Mouse (Mus musculus): ENCODE data around the gene Vmn2r83. TPM values are rescaled to one million over a fixed set of nuclear protein-coding genes. Genes with fewer than 3 reads are reported as not detected.
"Not testable (repeated sequence)": the region's sequence is repeated elsewhere in the genome, so short reads cannot be mapped to it uniquely, and the experiment has no call there.

Gene Vmn2r83
- not detected in 2 replicates for polyA plus RNA-seq (2012; ENCODE audit: insufficient read depth, insufficient read length, low replicate concordance, missing spikeins)

GRCm38 (mm10) chr10:79468431-79468830 is at the start of gene Vmn2r83:
TSS of gene Vmn2r83 (plus strand) at chr10:79468731.
- Histone ChIP-seq H3K27ac (ENCODE audit: insufficient read depth, low read depth, low read length) (no peak within 1 kb of the TSS), H3K4me3 (ENCODE audit: insufficient read depth, low read depth, low read length) (no peak within 1 kb of the TSS), H3K4me1 (ENCODE audit: control insufficient read depth, insufficient read depth, low read length) (no peaks in the 10 kb centered on the region)
- TF ChIP-seq CTCF (IDR thresholded peaks at IDR 0.05; ENCODE audit: insufficient read depth, low read depth, low read length) (no peak), POLR2A (IDR thresholded peaks at IDR 0.05; ENCODE audit: insufficient read depth, low read depth, low read length) (no peak)

- not testable (repeated sequence) for H3K27ac ChIP-seq (ENCODE audit: insufficient read depth, low read depth, low read length)
- WGBS: 87% methylated on average over 23 of the region's 23 CpGs
These were observed 33.2 kb upstream of the Vmn2r83 start for GRCm38 (mm10) chr10:79435141-79435820.

GRCm38 (mm10) chr10:79495886-79496285 is 27.4 kb downstream of the Vmn2r83 start:
- WGBS: 67% methylated on average over 3 of the region's 3 CpGs
- no peaks in the 10 kb centered on the region for H3K4me1 ChIP-seq (ENCODE audit: control insufficient read depth, insufficient read depth, low read length)
- TF ChIP-seq CTCF (IDR thresholded peaks at IDR 0.05; ENCODE audit: insufficient read depth, low read depth, low read length): no peak
- H3K27ac ChIP-seq (ENCODE audit: insufficient read depth, low read depth, low read length): no peak overlapping the region
- H3K4me3 ChIP-seq (ENCODE audit: insufficient read depth, low read depth, low read length): no peak overlapping the region

More at GRCm38 (mm10) chr10:79435141-79435820, 33.2 kb upstream of the Vmn2r83 start:
- H3K4me1 ChIP-seq (ENCODE audit: control insufficient read depth, insufficient read depth, low read length); H3K4me3 ChIP-seq (ENCODE audit: insufficient read depth, low read depth, low read length): not testable (repeated sequence)

GRCm38 (mm10) chr10:79496701-79497288 is 28.3 kb downstream of the Vmn2r83 start:
- TF ChIP-seq CTCF (IDR thresholded peaks at IDR 0.05; ENCODE audit: insufficient read depth, low read depth, low read length) (no peak), POLR2A (IDR thresholded peaks at IDR 0.05; ENCODE audit: insufficient read depth, low read depth, low read length) (no peak)
- WGBS: 47% methylated on average over 2 of the region's 2 CpGs
- Histone ChIP-seq H3K27ac (ENCODE audit: insufficient read depth, low read depth, low read length) (no peak overlapping the region), H3K4me1 (ENCODE audit: control insufficient read depth, insufficient read depth, low read length) (no peaks in the 10 kb centered on the region), H3K4me3 (ENCODE audit: insufficient read depth, low read depth, low read length) (no peak overlapping the region)

- no peak overlapping the region for H3K27ac ChIP-seq (ENCODE audit: insufficient read depth, low read depth, low read length)
- WGBS: 72% methylated on average over 6 of the region's 6 CpGs
- no peak overlapping the region for H3K4me3 ChIP-seq (ENCODE audit: insufficient read depth, low read depth, low read length)
- H3K4me1 ChIP-seq (ENCODE audit: control insufficient read depth, insufficient read depth, low read length): no peaks in the 10 kb centered on the region
- TF ChIP-seq POLR2A (IDR thresholded peaks at IDR 0.05; ENCODE audit: insufficient read depth, low read depth, low read length): no peak
- TF ChIP-seq CTCF (IDR thresholded peaks at IDR 0.05; ENCODE audit: insufficient read depth, low read depth, low read length): no peak
These were observed 34.5 kb downstream of the Vmn2r83 start for GRCm38 (mm10) chr10:79502830-79503644.

DNA sequence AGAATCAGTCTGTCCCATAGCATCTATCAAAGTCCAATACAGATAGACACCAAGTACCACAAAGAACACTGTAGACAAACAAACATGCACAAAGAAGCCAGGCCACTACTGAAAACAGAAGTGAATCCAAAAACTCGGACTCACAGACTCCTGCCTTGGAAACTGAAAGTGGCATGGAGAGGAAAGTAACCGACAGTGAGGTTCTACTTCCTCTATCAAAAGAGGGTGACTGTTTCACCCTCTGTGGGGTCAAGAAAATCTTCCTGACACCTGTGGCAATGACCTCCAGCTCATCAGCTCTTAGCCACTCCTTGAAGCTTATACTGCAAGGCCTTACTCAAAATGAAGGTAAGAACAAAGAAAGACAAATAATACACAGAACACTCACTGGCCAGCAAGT is 38.2 kb downstream of the Vmn2r83 start:
- TF ChIP-seq POLR2A (IDR thresholded peaks at IDR 0.05; ENCODE audit: insufficient read depth, low read depth, low read length) (no peak), CTCF (IDR thresholded peaks at IDR 0.05; ENCODE audit: insufficient read depth, low read depth, low read length) (no peak)
- WGBS: 78% methylated on average over 2 of the region's 2 CpGs
- Histone ChIP-seq H3K4me1 (ENCODE audit: control insufficient read depth, insufficient read depth, low read length) (no peaks in the 10 kb centered on the region), H3K27ac (ENCODE audit: insufficient read depth, low read depth, low read length) (no peak overlapping the region), H3K4me3 (ENCODE audit: insufficient read depth, low read depth, low read length) (no peak overlapping the region)

- TF ChIP-seq CTCF (IDR thresholded peaks at IDR 0.05; ENCODE audit: insufficient read depth, low read depth, low read length): no peak
- TF ChIP-seq POLR2A (IDR thresholded peaks at IDR 0.05; ENCODE audit: insufficient read depth, low read depth, low read length): no peak
- no peak overlapping the region for H3K4me3 ChIP-seq (ENCODE audit: insufficient read depth, low read depth, low read length)
- WGBS: 96% methylated on average over 1 of the region's 1 CpGs
- no peak overlapping the region for H3K27ac ChIP-seq (ENCODE audit: insufficient read depth, low read depth, low read length)
- no peaks in the 10 kb centered on the region for H3K4me1 ChIP-seq (ENCODE audit: control insufficient read depth, insufficient read depth, low read length)
These were observed 55.9 kb downstream of the Vmn2r83 start for GRCm38 (mm10) chr10:79524433-79524832.

- no peak for TF ChIP-seq POLR2A (IDR thresholded peaks at IDR 0.05; ENCODE audit: insufficient read depth, low read depth, low read length)
- no peak for TF ChIP-seq CTCF (IDR thresholded peaks at IDR 0.05; ENCODE audit: insufficient read depth, low read depth, low read length)
- H3K27ac ChIP-seq (ENCODE audit: insufficient read depth, low read depth, low read length): no peak overlapping the region
- WGBS: 95% methylated on average over 8 of the region's 8 CpGs
- no peaks in the 10 kb centered on the region for H3K4me1 ChIP-seq (ENCODE audit: control insufficient read depth, insufficient read depth, low read length)
- no peak overlapping the region for H3K4me3 ChIP-seq (ENCODE audit: insufficient read depth, low read depth, low read length)
These were observed 57.2 kb downstream of the Vmn2r83 start for GRCm38 (mm10) chr10:79525456-79526325.

All from olfactory bulb, adult 2 months (tissue).